8 mouse cellular contexts compared by ENCODE assay signal in genomic region chr1:132191093-132191785, GRCm38 (mm10). TPM values are rescaled to one million over a fixed set of nuclear protein-coding genes. Genes with fewer than 3 reads are reported as not detected.
DNase-seq lines count a peak whose midpoint lies in the region; ATAC-seq and TF ChIP-seq lines count a peak whose summit lies in the region.

TSS of gene Lemd1 (plus strand) at chr1:132191431.
TSS of gene AC124108.1 (plus strand) at chr1:132191457.

- DNase-seq in lung, adult 2 months, result no peak
- no peak for DNase-seq in lung, postnatal 36 days
- peak; percentile 61 for DNase-seq in midbrain, postnatal 0 days (ENCODE audit: low spot score)
- no peak for DNase-seq in adrenal gland, postnatal 4 days (ENCODE audit: low spot score in 2 of 2)
- no peak for DNase-seq in testis, postnatal 14 days (ENCODE audit: low spot score)
- DNase-seq in gastrocnemius, adult 8-10 months (ENCODE audit: low spot score in 2 of 2), result no peak

- ATAC-seq in embryonic facial prominence, embryonic 12.5 days (ENCODE audit: insufficient number of reproducible peaks, insufficient read depth, low FRiP score, low TSS enrichment), result no peak
- ATAC-seq in hindbrain, embryonic 15.5 days (ENCODE audit: low FRiP score, low read depth), result peak; percentile 12; the same call in 1 of the 2 replicates
- ATAC-seq in midbrain, postnatal 0 days (ENCODE audit: low FRiP score), result peak; percentile 22; the same call in 1 of the 2 replicates

- peak within 1 kb of the TSS; percentile 41 for H3K4me3 ChIP-seq in lung, adult 2 months (replicated peaks; ENCODE audit: extremely low read depth, low read depth, low read length)
- peak within 1 kb of the TSS; percentile 58 for H3K4me3 ChIP-seq in embryonic facial prominence, embryonic 12.5 days
- peak within 1 kb of the TSS; percentile 75 for H3K4me3 ChIP-seq in hindbrain, embryonic 15.5 days
- peak within 1 kb of the TSS; percentile 83 for H3K4me3 ChIP-seq in midbrain, postnatal 0 days (ENCODE audit: low read depth, low read length)

- peaks cover 4% of the 10 kb centered on the region for H3K4me1 ChIP-seq in lung, adult 2 months (ENCODE audit: control insufficient read depth, insufficient read depth, low read length)
- peaks cover 33% of the 10 kb centered on the region for H3K4me1 ChIP-seq in embryonic facial prominence, embryonic 12.5 days
- H3K4me1 ChIP-seq in hindbrain, embryonic 15.5 days (replicated peaks), result peaks cover 55% of the 10 kb centered on the region
- peaks cover 27% of the 10 kb centered on the region for H3K4me1 ChIP-seq in midbrain, postnatal 0 days (ENCODE audit: insufficient read depth, low read length)

- peak within 1 kb of the TSS; percentile 67 for H3K27ac ChIP-seq in embryonic facial prominence, embryonic 12.5 days
- H3K27ac ChIP-seq in hindbrain, embryonic 15.5 days (replicated peaks), result peak within 1 kb of the TSS; percentile 98
- H3K27ac ChIP-seq in midbrain, postnatal 0 days (ENCODE audit: low read depth, low read length), result peak within 1 kb of the TSS; percentile 99

- H3K36me3 ChIP-seq in embryonic facial prominence, embryonic 12.5 days, result no peaks in the 10 kb centered on the region
- no peaks in the 10 kb centered on the region for H3K36me3 ChIP-seq in hindbrain, embryonic 15.5 days
- H3K36me3 ChIP-seq in midbrain, postnatal 0 days (ENCODE audit: insufficient read depth, low read length), result no peaks in the 10 kb centered on the region

- H3K4me2 ChIP-seq in embryonic facial prominence, embryonic 12.5 days (replicated peaks), result peak within 1 kb of the TSS; percentile 92
- peak within 1 kb of the TSS; percentile 74 for H3K4me2 ChIP-seq in hindbrain, embryonic 15.5 days
- H3K4me2 ChIP-seq in midbrain, postnatal 0 days (ENCODE audit: low read depth, low read length, poor library complexity, severe bottlenecking), result peak within 1 kb of the TSS; percentile 76

- TF ChIP-seq POLR2A in lung, adult 2 months (IDR thresholded peaks at IDR 0.05; ENCODE audit: borderline replicate concordance, extremely low read depth, low read depth, low read length), result no peak

- H3K27me3 ChIP-seq in embryonic facial prominence, embryonic 12.5 days, result peaks cover 79% of the 10 kb centered on the region
- no peaks in the 10 kb centered on the region for H3K27me3 ChIP-seq in hindbrain, embryonic 15.5 days
- H3K27me3 ChIP-seq in midbrain, postnatal 0 days (ENCODE audit: insufficient read depth, low read length), result no peaks in the 10 kb centered on the region

- 2% methylated on average over 34 of the region's 34 CpGs for WGBS in lung, adult 2 months
- WGBS in embryonic facial prominence, embryonic 12.5 days, result under 1% methylated on average over 34 of the region's 34 CpGs
- WGBS in hindbrain, embryonic 15.5 days, result under 1% methylated on average over 31 of the region's 34 CpGs
- WGBS in midbrain, postnatal 0 days, result under 1% methylated on average over 33 of the region's 34 CpGs

- H3K9me3 ChIP-seq in embryonic facial prominence, embryonic 12.5 days, result no peaks in the 10 kb centered on the region
- H3K9me3 ChIP-seq in hindbrain, embryonic 15.5 days, result no peaks in the 10 kb centered on the region
- no peaks in the 10 kb centered on the region for H3K9me3 ChIP-seq in midbrain, postnatal 0 days (ENCODE audit: low read length)

- peak within 1 kb of the TSS; percentile 63 for H3K9ac ChIP-seq in embryonic facial prominence, embryonic 12.5 days
- peak within 1 kb of the TSS; percentile 90 for H3K9ac ChIP-seq in hindbrain, embryonic 15.5 days
- peak within 1 kb of the TSS; percentile 97 for H3K9ac ChIP-seq in midbrain, postnatal 0 days (replicated peaks; ENCODE audit: low read length, poor library complexity, severe bottlenecking)

- no peak for TF ChIP-seq CTCF in lung, adult 2 months (IDR thresholded peaks at IDR 0.05; ENCODE audit: insufficient read depth, low read length)
- TF ChIP-seq CTCF in midbrain, postnatal 0 days (IDR thresholded peaks at IDR 0.05), result no peak

RNA-seq across cellular contexts. Expression of gene Lemd1, which starts in this region (rescaled TPM):
- polyA plus RNA-seq in lung, adult 2 months (2012; rRNA removed), result not detected in 2 replicates
- polyA plus RNA-seq in embryonic facial prominence, embryonic 12.5 days (2016; fragmentation: Nextera tagmentation; extraction: Ambion mirVana), result 1.5 and 2.0 TPM in 2 replicates
- 14.1 and 16.2 TPM in 2 replicates for polyA plus RNA-seq in hindbrain, embryonic 15.5 days (2015; fragmentation: Nextera tagmentation; extraction: Ambion mirVana)
- 9.3 and 12.6 TPM in 2 replicates for total RNA-seq in midbrain, postnatal 0 days (2014; rRNA removed)
- 11.3 and 12.6 TPM in 2 replicates for polyA plus RNA-seq in midbrain, postnatal 0 days (2015; fragmentation: Nextera tagmentation; extraction: Ambion mirVana)
- total RNA-seq in adrenal gland, postnatal 4 days (2021), result under 1 TPM; 0.17 to 0.67 TPM
- under 1 TPM in 1 of 4 experiments, not detected in 3; 0.19 TPM for total RNA-seq in gastrocnemius, adult 8-10 months (2022)

RNA-seq across cellular contexts. Expression of gene AC124108.1, which starts in this region (rescaled TPM):
- polyA plus RNA-seq in lung, adult 2 months (2012; rRNA removed), result not detected in 2 replicates
- 0.43 and 0.75 TPM in 2 replicates for polyA plus RNA-seq in embryonic facial prominence, embryonic 12.5 days (2016; fragmentation: Nextera tagmentation; extraction: Ambion mirVana)
- 2.7 and 2.8 TPM in 2 replicates for polyA plus RNA-seq in hindbrain, embryonic 15.5 days (2015; fragmentation: Nextera tagmentation; extraction: Ambion mirVana)
- 3.9 and 6.9 TPM in 2 replicates for total RNA-seq in midbrain, postnatal 0 days (2014; rRNA removed)
- polyA plus RNA-seq in midbrain, postnatal 0 days (2015; fragmentation: Nextera tagmentation; extraction: Ambion mirVana), result 0.50 and 0.54 TPM in 2 replicates
- under 1 TPM; 0.17 to 0.25 TPM for total RNA-seq in adrenal gland, postnatal 4 days (2021)
- not detected for total RNA-seq in gastrocnemius, adult 8-10 months (2022)
